Mouse (Mus musculus): ENCODE data around the gene Gprin1. TPM values are rescaled to one million over a fixed set of nuclear protein-coding genes. Genes with fewer than 3 reads are reported as not detected.
A peak's percentile ranks its signal among the peaks of the same experiment; 100 is the strongest.

Gprin1 gene
- total and polyA plus RNA-seq, 2 experiments from 2014 or later = 19.9 to 146 TPM

- WGBS = 47% methylated on average over 8 of the region's 8 CpGs
- Histone ChIP-seq H3K9ac (replicated peaks; ENCODE audit: low read length) (no peak overlapping the region), H3K36me3 (ENCODE audit: insufficient read depth, low read length) (no peaks in the 10 kb centered on the region), H3K9me3 (ENCODE audit: low read length) (no peaks in the 10 kb centered on the region), H3K27ac (peak overlapping the region; percentile 92), H3K4me3 (ENCODE audit: low read length) (no peak overlapping the region), H3K27me3 (ENCODE audit: insufficient read depth, low read length) (no peaks in the 10 kb centered on the region), H3K4me2 (ENCODE audit: low read depth, low read length) (no peak overlapping the region), H3K4me1 (ENCODE audit: insufficient read depth, low read length) (peaks cover 28% of the 10 kb centered on the region)
- ATAC-seq = no peak
- no peak for TF ChIP-seq CTCF (IDR thresholded peaks at IDR 0.05; ENCODE audit: low read depth)
- DNase-seq (ENCODE audit: low spot score) = peak; percentile 63
Measured at GRCm38 (mm10) chr13:54760164-54760795, 10.6 kb upstream of the Gprin1 start.

DNA sequence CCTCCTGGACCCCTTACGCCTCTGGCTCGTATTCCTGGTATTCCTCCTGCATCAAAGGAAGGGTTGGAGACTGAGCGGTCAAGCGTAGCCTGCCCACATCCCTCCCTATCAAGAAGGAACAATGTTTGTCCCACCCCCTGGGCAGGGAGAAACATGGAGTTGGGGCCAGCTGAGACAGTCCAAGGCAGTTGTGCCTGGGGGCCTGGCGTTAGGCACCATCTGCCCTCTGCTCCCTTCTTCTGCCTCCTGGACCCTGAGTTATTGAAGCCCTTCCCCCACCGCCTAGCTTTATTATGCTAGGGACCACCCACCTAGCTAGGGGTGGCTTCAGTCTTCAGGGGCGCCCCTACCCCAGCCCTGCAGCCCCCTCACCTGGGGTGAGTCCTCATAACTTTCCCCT lies 9.8 kb upstream of the Gprin1 start:
- H3K4me1 ChIP-seq (ENCODE audit: insufficient read depth, low read length) = peaks cover 34% of the 10 kb centered on the region
- H3K27me3 ChIP-seq (ENCODE audit: insufficient read depth, low read length) = no peaks in the 10 kb centered on the region
- H3K27ac ChIP-seq = peak overlapping the region; percentile 92
- WGBS = 9% methylated on average over 7 of the region's 7 CpGs
- peak overlapping the region; percentile 17 for H3K9ac ChIP-seq (replicated peaks; ENCODE audit: low read length)
- H3K4me2 ChIP-seq (ENCODE audit: low read depth, low read length) = peak overlapping the region; percentile 56
- no peak for TF ChIP-seq CTCF (IDR thresholded peaks at IDR 0.05; ENCODE audit: low read depth)
- H3K9me3 ChIP-seq (ENCODE audit: low read length) = no peaks in the 10 kb centered on the region
- H3K36me3 ChIP-seq (ENCODE audit: insufficient read depth, low read length) = no peaks in the 10 kb centered on the region
- no peak overlapping the region for H3K4me3 ChIP-seq (ENCODE audit: low read length)
- DNase-seq (ENCODE audit: low spot score) (no peak), ATAC-seq (no peak)

DNA sequence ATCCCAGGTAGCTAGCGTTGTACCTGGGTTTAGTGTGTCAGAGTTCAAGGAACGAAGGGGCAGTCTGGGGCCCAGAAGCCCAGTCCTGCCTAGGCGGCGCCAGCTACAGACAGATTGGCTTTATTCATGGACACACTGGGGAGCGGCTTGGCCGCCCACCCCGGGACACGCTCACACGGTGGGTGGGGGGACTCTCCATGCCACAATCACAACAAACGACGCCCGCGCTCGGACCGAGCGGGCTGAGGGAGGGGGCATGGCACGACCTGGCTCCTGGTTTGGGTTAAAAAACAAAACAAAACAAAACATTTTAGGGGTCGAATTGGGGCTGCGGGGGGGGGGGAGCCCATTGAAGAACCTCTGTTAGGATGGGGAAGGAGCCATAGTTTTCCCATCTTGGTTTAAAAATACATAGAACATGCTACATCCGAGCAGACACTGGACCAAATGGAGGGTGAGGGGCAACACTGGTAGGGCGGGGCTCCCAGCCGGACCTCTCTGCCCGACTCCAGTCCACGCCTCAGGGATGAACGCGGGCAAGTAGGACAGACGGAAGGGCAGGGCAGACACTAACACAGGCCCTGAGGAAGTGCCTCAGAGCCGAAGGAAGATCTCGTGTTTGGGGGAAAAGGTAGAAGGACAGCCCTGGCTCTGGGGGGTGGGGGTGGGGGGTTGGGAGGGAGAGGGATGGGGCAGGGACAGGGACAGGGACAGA lies 9.2 kb upstream of the Gprin1 start:
- ATAC-seq (no peak; the same call in 1 of the 2 replicates), DNase-seq (ENCODE audit: low spot score) (no peak)
- Histone ChIP-seq H3K4me2 (ENCODE audit: low read depth, low read length) (peak overlapping the region; percentile 56), H3K4me3 (ENCODE audit: low read length) (peak overlapping the region; percentile 38), H3K27ac (peak overlapping the region; percentile 92), H3K9me3 (ENCODE audit: low read length) (no peaks in the 10 kb centered on the region), H3K4me1 (ENCODE audit: insufficient read depth, low read length) (peaks cover 32% of the 10 kb centered on the region), H3K36me3 (ENCODE audit: insufficient read depth, low read length) (no peaks in the 10 kb centered on the region), H3K27me3 (ENCODE audit: insufficient read depth, low read length) (no peaks in the 10 kb centered on the region), H3K9ac (replicated peaks; ENCODE audit: low read length) (peak overlapping the region; percentile 17)
- TF ChIP-seq CTCF (IDR thresholded peaks at IDR 0.05; ENCODE audit: low read depth) = no peak
- under 1% methylated on average over 29 of the region's 29 CpGs for WGBS

GRCm38 (mm10) chr13:54758045-54758755 lies 8.5 kb upstream of the Gprin1 start:
- ATAC-seq (peak; percentile 88), DNase-seq (ENCODE audit: low spot score) (peak; percentile 97)
- Histone ChIP-seq H3K4me3 (ENCODE audit: low read length) (peak overlapping the region; percentile 38), H3K27me3 (ENCODE audit: insufficient read depth, low read length) (no peaks in the 10 kb centered on the region), H3K4me1 (ENCODE audit: insufficient read depth, low read length) (peaks cover 32% of the 10 kb centered on the region), H3K4me2 (ENCODE audit: low read depth, low read length) (peak overlapping the region; percentile 56), H3K27ac (peak overlapping the region; percentile 92), H3K9me3 (ENCODE audit: low read length) (no peaks in the 10 kb centered on the region), H3K9ac (replicated peaks; ENCODE audit: low read length) (peak overlapping the region; percentile 46), H3K36me3 (ENCODE audit: insufficient read depth, low read length) (no peaks in the 10 kb centered on the region)
- TF ChIP-seq CTCF (IDR thresholded peaks at IDR 0.05; ENCODE audit: low read depth) = peak; percentile 95
- WGBS = under 1% methylated on average over 43 of the region's 43 CpGs

GRCm38 (mm10) chr13:54757093-54757830 lies 7.6 kb upstream of the Gprin1 start:
- Histone ChIP-seq H3K27me3 (ENCODE audit: insufficient read depth, low read length) (no peaks in the 10 kb centered on the region), H3K27ac (peak overlapping the region; percentile 92), H3K4me2 (ENCODE audit: low read depth, low read length) (peak overlapping the region; percentile 56), H3K9me3 (ENCODE audit: low read length) (no peaks in the 10 kb centered on the region), H3K36me3 (ENCODE audit: insufficient read depth, low read length) (no peaks in the 10 kb centered on the region), H3K4me1 (ENCODE audit: insufficient read depth, low read length) (peaks cover 34% of the 10 kb centered on the region), H3K4me3 (ENCODE audit: low read length) (peak overlapping the region; percentile 38), H3K9ac (replicated peaks; ENCODE audit: low read length) (peak overlapping the region; percentile 46)
- TF ChIP-seq CTCF (IDR thresholded peaks at IDR 0.05; ENCODE audit: low read depth) = no peak
- ATAC-seq (no peak), DNase-seq (ENCODE audit: low spot score) (peak; percentile 87)
- WGBS = 23% methylated on average over 10 of the region's 10 CpGs

DNA sequence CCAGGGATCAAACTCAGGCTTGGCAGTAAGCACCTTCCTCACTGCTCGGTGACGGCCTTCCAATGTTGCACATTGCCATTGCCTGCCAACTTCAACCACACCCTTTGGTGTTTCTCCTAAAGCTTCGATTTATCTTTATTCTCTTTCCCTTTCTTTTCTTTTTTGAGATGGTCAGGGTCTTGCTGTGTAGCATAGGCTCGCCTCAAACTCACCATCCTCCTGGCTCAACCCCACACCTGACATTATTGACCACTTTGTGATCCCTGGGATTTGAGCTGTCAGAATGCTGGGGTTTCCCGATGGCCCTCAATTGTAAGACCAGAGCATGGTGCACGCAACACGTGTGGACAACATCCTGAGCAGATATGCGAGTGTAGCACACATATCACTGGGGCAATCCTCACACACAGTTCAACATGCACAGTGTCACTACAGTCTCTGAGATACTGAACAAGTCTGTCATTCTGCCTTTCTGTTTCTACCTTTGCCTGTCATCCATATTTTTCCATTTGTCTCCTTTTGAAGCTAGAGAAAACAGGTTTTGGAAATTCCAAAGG lies 6.6 kb upstream of the Gprin1 start:
- peaks cover 36% of the 10 kb centered on the region for H3K4me1 ChIP-seq (ENCODE audit: insufficient read depth, low read length)
- ATAC-seq (no peak), DNase-seq (ENCODE audit: low spot score) (no peak)
- 85% methylated on average over 8 of the region's 8 CpGs for WGBS
- no peak overlapping the region for H3K9ac ChIP-seq (replicated peaks; ENCODE audit: low read length)
- H3K4me3 ChIP-seq (ENCODE audit: low read length) = no peak overlapping the region
- H3K4me2 ChIP-seq (ENCODE audit: low read depth, low read length) = no peak overlapping the region
- peak overlapping the region; percentile 92 for H3K27ac ChIP-seq
- no peaks in the 10 kb centered on the region for H3K36me3 ChIP-seq (ENCODE audit: insufficient read depth, low read length)
- H3K27me3 ChIP-seq (ENCODE audit: insufficient read depth, low read length) = no peaks in the 10 kb centered on the region
- no peak for TF ChIP-seq CTCF (IDR thresholded peaks at IDR 0.05; ENCODE audit: low read depth)
- H3K9me3 ChIP-seq (ENCODE audit: low read length) = no peaks in the 10 kb centered on the region
